Mouse (Mus musculus): ENCODE measurements around the gene Hnrnpab.

Hnrnpab gene

GRCm38 (mm10) chr11:51609266-51609909 lies 2.7 kb upstream of the Hnrnpab start:
- intact Hi-C loops (cut with DNase I), result no loop called here

GRCm38 (mm10) chr11:51607096-51607738 lies 570 bp upstream of the Hnrnpab start:
- intact Hi-C loops (cut with DNase I), result no loop called here

- intact Hi-C loops (cut with DNase I), result no loop called here
Observed at GRCm38 (mm10) chr11:51605602-51606446, 823 bp downstream of the Hnrnpab start.

- intact Hi-C loops (cut with DNase I), result no loop called here
Observed at GRCm38 (mm10) chr11:51602253-51602652, 4.4 kb downstream of the Hnrnpab start.

GRCm38 (mm10) chr11:51597553-51597952 lies 9.1 kb downstream of the Hnrnpab start:
- intact Hi-C loops (cut with DNase I), result no loop called here

- intact Hi-C loops (cut with DNase I), result no loop called here
Observed at GRCm38 (mm10) chr11:51595459-51596083, 11.1 kb downstream of the Hnrnpab start.

- intact Hi-C loops (cut with DNase I), result no loop called here
Observed at GRCm38 (mm10) chr11:51594715-51595350, 11.8 kb downstream of the Hnrnpab start.

GRCm38 (mm10) chr11:51593849-51594248 lies 12.8 kb downstream of the Hnrnpab start:
- intact Hi-C loops (cut with DNase I), result no loop called here

- intact Hi-C loops (cut with DNase I), result no loop called here
Observed at GRCm38 (mm10) chr11:51593368-51593767, 13.3 kb downstream of the Hnrnpab start.

GRCm38 (mm10) chr11:51591915-51592314 lies 14.7 kb downstream of the Hnrnpab start:
- intact Hi-C loops (cut with DNase I), result no loop called here

GRCm38 (mm10) chr11:51591168-51591567 lies 15.5 kb downstream of the Hnrnpab start:
- intact Hi-C loops (cut with DNase I), result no loop called here

GRCm38 (mm10) chr11:51590002-51590401 lies 16.6 kb downstream of the Hnrnpab start:
- intact Hi-C loops (cut with DNase I), result no loop called here

GRCm38 (mm10) chr11:51588833-51589232 lies 17.8 kb downstream of the Hnrnpab start:
- intact Hi-C loops (cut with DNase I), result no loop called here

- intact Hi-C loops (cut with DNase I), result no loop called here
Observed at GRCm38 (mm10) chr11:51587059-51587458, 19.6 kb downstream of the Hnrnpab start.

- intact Hi-C loops (cut with DNase I), result no loop called here
Observed at GRCm38 (mm10) chr11:51586411-51586810, 20.2 kb downstream of the Hnrnpab start.

- intact Hi-C loops (cut with DNase I), result no loop called here
Observed at GRCm38 (mm10) chr11:51585608-51586252, 20.9 kb downstream of the Hnrnpab start.

- intact Hi-C loops (cut with DNase I), result loop anchor here (5.0 kb wide), 1 partner anchor 42 kb away; no protein-coding TSS in a partner anchor
Observed at GRCm38 (mm10) chr11:51584431-51585248, 22.0 kb downstream of the Hnrnpab start, which contains the start of gene Phykpl. Gene Phykpl, plus strand, starts transcription at chr11:51584757.

GRCm38 (mm10) chr11:51584057-51584430 lies 22.6 kb downstream of the Hnrnpab start:
- intact Hi-C loops (cut with DNase I), result loop anchor here (5.0 kb wide), 1 partner anchor 42 kb away; no protein-coding TSS in a partner anchor

- intact Hi-C loops (cut with DNase I), result loop anchor here (5.0 kb wide), 1 partner anchor 40 kb away; no protein-coding TSS in a partner anchor
Observed at GRCm38 (mm10) chr11:51582713-51583112, 23.9 kb downstream of the Hnrnpab start.
